Mouse (Mus musculus) heart, adult 18-20 months (tissue): ENCODE data around the gene Rpl9. TPM values are rescaled to one million over a fixed set of nuclear protein-coding genes. Genes with fewer than 3 reads are reported as not detected.

Experiments used
- DNase-seq, 2 experiments: peaks; one replicate each; pipeline ENCODE4 v3.0.0; 2021 to 2022; ENCODE audit warnings: mixed read lengths in 1 of 2
- total RNA-seq, 2 experiments: library from RNA; stranded (reverse); gene quantifications; 2 replicates each; pipeline ENCODE4 v1.2.3; 2021

Gene Rpl9
- total RNA-seq, 2 experiments from 2014 or later: 684 to 1,088 TPM

DNA sequence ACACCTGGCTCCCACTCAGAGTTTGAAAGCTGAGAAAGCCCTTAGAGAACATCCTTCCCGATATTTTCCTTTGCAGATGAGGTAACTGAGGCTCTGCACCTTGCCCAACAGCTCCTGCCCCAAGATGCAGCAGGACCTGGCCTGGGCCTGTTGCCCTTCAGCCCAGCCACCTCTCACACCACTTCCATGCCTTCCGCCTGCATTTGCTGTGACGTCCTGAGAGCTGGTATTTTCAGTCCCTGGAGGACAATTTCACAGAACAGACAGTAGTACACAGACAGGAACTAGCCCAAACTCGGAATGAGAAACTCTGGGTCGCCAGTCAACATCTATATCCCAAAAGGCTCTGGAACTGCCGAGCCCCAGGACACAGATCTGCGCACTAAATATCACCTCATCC is 16.5 kb downstream of the Rpl9 start:
- DNase-seq: no peak

DNA sequence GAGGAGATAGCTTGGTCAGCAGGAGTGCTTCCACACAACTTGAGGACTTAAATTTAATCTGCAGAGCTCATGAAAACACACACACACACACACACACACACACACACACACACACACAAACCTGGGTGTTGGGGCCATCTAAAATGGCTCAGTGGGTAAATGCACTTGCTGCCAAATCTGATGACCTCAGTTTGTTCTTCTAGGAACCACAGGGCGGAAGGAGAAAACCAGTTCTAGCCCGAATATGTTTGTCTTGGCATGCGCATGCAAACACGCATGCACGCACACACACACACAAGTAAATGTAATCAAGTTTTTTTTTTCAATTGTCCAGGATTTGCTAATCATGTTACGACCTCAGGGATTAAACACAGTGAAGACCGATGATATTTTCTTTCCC is 19.7 kb downstream of the Rpl9 start:
- no peak for DNase-seq

DNA sequence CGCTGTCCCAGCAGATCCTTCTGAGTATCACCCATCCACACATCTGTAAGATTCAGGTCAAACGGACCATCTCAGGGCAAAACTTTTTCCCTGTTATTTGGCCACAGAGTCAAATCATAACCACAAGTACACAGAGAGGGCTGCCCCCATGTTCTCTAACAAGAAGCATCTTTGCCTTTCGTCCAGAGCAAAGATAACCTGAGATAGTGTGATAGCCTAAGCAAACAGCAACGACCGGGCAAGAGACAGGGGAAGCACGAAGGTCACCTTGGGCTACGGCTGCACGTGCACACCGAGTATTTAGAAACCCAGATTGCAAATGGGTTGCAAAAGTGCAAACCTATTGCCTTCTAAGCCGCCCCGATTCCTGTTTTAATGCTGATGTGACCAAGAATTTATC is 23.4 kb downstream of the Rpl9 start:
- no peak for DNase-seq

DNA sequence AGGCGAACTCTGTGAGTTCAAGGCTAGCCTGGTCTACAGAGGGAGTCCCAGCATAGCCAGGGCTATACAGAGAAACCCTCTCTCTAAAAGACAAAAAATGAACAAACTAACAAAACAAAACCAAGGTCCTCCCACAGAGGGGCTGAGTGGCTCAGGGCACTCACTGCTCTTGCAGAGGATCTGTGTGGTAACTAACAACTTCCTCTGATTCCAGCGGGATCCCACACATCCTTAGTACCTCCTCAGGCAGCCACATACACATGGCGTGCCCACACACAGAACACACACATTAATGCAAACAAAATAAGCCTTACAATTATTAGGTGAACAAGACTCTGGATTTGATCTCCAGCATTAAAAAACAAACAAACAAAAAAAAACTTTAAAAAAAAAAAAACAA is 33.5 kb downstream of the Rpl9 start:
- no peak for DNase-seq

DNA sequence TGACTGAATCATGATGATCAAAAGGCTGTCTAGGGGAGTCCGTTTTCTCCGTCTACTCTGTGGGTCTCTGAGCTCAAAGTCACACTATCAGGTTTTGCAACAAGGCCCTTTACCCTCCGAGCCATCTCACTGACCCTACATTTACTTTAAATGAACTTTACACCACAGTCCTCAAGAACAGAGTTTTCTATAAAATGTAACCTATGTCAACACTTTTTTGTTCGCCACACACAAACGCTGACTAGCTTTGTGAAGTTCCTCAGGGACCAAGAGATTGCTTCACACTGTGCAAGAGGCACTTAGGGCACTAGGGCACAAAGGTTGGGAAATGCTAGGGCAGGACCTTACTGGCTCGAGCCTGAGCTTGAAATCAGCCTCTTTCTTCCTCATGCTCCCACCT is 34.4 kb downstream of the Rpl9 start:
- no peak for DNase-seq

DNA sequence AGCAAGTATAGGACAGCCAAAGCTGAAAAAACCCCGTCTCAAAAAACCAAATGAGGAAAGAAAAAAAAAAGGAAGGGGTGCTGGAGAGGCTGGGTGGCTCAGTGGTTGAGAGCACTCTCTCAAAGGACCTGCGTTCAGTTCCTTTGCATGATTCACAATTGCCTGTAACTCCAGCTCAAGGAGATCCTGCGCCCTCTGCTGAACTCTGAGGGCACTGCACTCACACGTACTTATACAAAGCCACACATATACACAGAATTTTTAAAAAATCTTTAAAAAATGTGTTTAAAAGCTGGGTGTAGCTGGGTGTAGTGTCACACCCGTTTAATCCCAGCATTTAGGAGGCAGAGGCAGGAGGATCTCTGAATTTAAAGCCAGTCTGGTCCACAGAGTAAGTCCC is 36.3 kb downstream of the Rpl9 start:
- no peak for DNase-seq

DNA sequence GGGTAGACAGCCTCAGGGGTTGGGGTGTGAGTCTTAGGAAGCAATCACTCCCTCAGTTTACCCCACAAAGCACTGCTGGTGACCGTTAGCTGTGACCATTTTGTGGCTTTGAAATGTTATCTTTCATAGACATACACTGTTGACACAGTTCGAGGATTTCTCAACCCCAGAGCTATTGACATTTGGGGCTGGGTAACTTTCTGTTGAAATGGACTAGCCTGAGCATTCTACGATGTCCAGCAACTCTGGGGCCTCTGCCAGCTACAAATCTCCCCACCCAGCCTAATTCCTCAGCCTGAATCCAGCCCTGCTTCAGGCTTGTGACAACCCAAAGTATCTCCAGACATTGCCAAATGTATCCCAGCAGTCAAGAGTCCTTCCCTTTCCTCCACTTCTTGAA is 37.1 kb downstream of the Rpl9 start:
- DNase-seq: no peak

DNA sequence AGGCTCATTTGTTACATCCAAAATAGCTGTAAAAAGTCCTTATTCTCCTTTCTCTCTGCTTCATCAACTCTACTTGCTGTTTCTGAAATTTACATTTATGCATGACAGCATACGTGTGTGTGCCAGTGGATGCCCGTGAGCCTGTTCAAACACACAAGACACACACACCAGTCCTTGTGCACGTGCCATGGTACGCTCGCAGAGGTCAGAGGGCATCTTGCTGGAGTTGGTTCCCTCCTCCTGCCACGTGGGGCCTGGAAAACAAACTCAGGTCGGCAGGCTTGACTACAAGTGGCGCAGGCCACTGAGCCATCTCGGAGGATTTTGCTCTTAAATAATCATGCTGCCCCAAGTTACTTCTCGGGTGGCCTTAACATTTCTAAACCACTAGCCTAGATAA is 40.7 kb downstream of the Rpl9 start:
- DNase-seq: no peak

DNA sequence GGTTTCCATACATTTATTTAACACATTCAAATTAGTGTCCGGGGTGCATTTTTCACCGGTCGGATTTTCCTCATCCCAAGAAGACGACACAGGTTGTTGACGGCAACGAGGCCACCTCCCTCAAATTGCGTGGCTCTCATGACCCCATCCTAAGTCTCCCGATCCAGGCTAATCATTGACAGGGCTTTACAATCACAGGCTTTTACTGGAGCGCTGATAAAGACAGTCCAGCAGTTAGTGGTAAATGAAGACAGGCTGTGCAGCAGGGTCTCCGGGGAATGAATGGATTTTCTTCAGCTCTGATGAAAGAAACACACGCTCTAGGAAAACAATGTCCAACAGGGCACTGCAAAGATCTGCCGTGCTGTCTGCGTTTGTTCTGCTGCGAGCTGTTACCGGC is 43.1 kb downstream of the Rpl9 start, which contains the start of gene Klb:
TSS of gene Klb (plus strand) at position 147 of the 400 bp plus-strand sequence.
- DNase-seq: no peak

DNA sequence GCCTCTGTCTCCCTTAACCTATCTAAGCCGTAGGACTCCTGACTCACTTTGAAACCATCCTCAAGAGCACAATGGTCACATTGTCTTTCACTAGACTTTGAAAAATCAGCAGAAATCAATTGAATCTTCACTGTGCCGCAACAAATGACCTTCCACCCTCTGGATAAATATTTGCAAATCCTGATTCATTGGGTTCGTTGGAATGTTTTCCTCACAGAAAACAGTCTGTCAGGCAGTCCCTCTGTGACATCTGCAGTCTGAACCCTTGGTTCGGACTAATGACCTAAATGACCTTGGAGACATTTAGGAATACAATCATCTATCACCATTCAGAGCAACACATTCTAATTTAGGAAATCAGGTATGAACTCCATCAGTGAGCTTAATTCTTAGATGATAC is 51.1 kb downstream of the Rpl9 start:
- DNase-seq: no peak

DNA sequence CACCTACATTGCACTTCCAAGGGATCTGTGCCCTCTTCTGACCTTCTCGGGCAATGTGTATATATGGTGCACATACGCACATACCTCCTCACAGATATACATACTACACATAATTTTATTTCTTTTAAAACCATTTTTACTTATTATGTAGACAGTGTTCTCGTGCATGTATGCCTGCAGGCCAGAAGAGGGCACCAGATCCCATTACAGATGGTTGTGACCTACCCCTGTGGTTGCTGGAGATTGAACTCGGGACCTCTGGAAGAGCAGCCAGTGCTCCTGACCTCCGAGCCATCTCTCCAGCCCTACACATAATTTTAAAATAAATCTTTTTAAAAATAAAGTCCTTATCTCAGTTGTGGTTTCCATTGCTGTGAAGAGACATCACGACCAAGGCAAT is 52.9 kb downstream of the Rpl9 start:
- no peak for DNase-seq

Other genes starting within 250 kb of the Rpl9 start
- gene Wdr19, start 191.7 kb downstream of the Rpl9 start, total RNA-seq: 1 to 10 TPM in 1 of 2 experiments, under 1 TPM in 1; 0.89 to 1.2 TPM
- 10 to 100 TPM; 31.7 to 38.4 TPM for gene Rfc1, start 55.8 kb downstream of the Rpl9 start, total RNA-seq
- 1 to 10 TPM in 1 of 2 experiments, under 1 TPM in 1; 0.22 to 1.7 TPM for gene Klb, start 43.1 kb downstream of the Rpl9 start, total RNA-seq
- 10 to 100 TPM; 54.8 to 76.9 TPM for gene Lias, start 53 bp upstream of the Rpl9 start, total RNA-seq
- gene Ugdh, start 44.5 kb upstream of the Rpl9 start, total RNA-seq: 10 to 100 TPM; 14.2 to 22.1 TPM
- gene Gm43552, start 101.4 kb upstream of the Rpl9 start, total RNA-seq: 1 to 10 TPM in 1 of 2 experiments, not detected in 1; 4.0 TPM
- 100 to 1,000 TPM in 1 of 2 experiments, 10 to 100 TPM in 1; 94.3 to 101 TPM for gene Smim14, start 145.7 kb upstream of the Rpl9 start, total RNA-seq
- gene Ube2k, start 145.8 kb upstream of the Rpl9 start, total RNA-seq: 10 to 100 TPM; 62.9 to 64.2 TPM